Mouse (Mus musculus): ENCODE data around the gene Zfp341. TPM values are rescaled to one million over a fixed set of nuclear protein-coding genes. Genes with fewer than 3 reads are reported as not detected.

Gene Zfp341
- total RNA-seq (2021): 1 to 10 TPM; 3.0 to 3.4 TPM

- peak; percentile 87 to 89 for DNase-seq
- intact Hi-C loops (cut with DNase I): loop anchor here (2.0 kb wide), 2 partner anchors 63 to 197 kb away; partner anchors contain the start of gene Actl10
Observed at GRCm38 (mm10) chr2:154613118-154614115, at the start of gene Zfp341, which contains the start of gene 4930519P11Rik. Zfp341 (plus strand) TSS chr2:154613297. 4930519P11Rik (minus strand) TSS chr2:154613437.

GRCm38 (mm10) chr2:154563612-154564170 lies 49.4 kb upstream of the Zfp341 start:
- no peak for DNase-seq
- intact Hi-C loops (cut with DNase I): no loop called here

- no peak for DNase-seq
- intact Hi-C loops (cut with DNase I): no loop called here
Observed at GRCm38 (mm10) chr2:154565562-154565961, 47.5 kb upstream of the Zfp341 start.

GRCm38 (mm10) chr2:154566641-154567040 lies 46.5 kb upstream of the Zfp341 start:
- intact Hi-C loops (cut with DNase I): no loop called here
- DNase-seq: no peak

- DNase-seq: no peak
- intact Hi-C loops (cut with DNase I): no loop called here
Observed at GRCm38 (mm10) chr2:154567766-154568165, 45.3 kb upstream of the Zfp341 start.

- DNase-seq: peak in 1 of 2 experiments; percentile 42
- intact Hi-C loops (cut with DNase I): no loop called here
Observed at GRCm38 (mm10) chr2:154568329-154569070, 44.6 kb upstream of the Zfp341 start.

- intact Hi-C loops (cut with DNase I): no loop called here
- DNase-seq: peak; percentile 39 to 64
Observed at GRCm38 (mm10) chr2:154569071-154569748, 43.9 kb upstream of the Zfp341 start.

GRCm38 (mm10) chr2:154569836-154570286 lies 43.2 kb upstream of the Zfp341 start, which contains the start of gene E2f1:
E2f1 (minus strand) TSS chr2:154569892.
- DNase-seq: peak; percentile 90 to 91
- intact Hi-C loops (cut with DNase I): no loop called here

GRCm38 (mm10) chr2:154570666-154571065 lies 42.4 kb upstream of the Zfp341 start:
- no peak for DNase-seq
- intact Hi-C loops (cut with DNase I): no loop called here

- no peak for DNase-seq
- intact Hi-C loops (cut with DNase I): no loop called here
Observed at GRCm38 (mm10) chr2:154571266-154571665, 41.8 kb upstream of the Zfp341 start.

GRCm38 (mm10) chr2:154571976-154572375 lies 41.1 kb upstream of the Zfp341 start:
- intact Hi-C loops (cut with DNase I): no loop called here
- DNase-seq: no peak

GRCm38 (mm10) chr2:154572996-154573395 lies 40.1 kb upstream of the Zfp341 start:
- intact Hi-C loops (cut with DNase I): no loop called here
- no peak for DNase-seq

- DNase-seq: no peak
Observed at GRCm38 (mm10) chr2:154574271-154574670, 38.8 kb upstream of the Zfp341 start.

GRCm38 (mm10) chr2:154576876-154577743 lies 36.0 kb upstream of the Zfp341 start:
- intact Hi-C loops (cut with DNase I): no loop called here
- no peak for DNase-seq

More at GRCm38 (mm10) chr2:154574271-154574670, 38.8 kb upstream of the Zfp341 start:
- intact Hi-C loops (cut with DNase I): no loop called here

- no peak for DNase-seq
- intact Hi-C loops (cut with DNase I): no loop called here
Observed at GRCm38 (mm10) chr2:154577744-154578067, 35.4 kb upstream of the Zfp341 start.

GRCm38 (mm10) chr2:154580586-154580985 lies 32.5 kb upstream of the Zfp341 start:
- intact Hi-C loops (cut with DNase I): no loop called here
- DNase-seq: peak; percentile 32 to 46

GRCm38 (mm10) chr2:154581421-154581820 lies 31.7 kb upstream of the Zfp341 start:
- intact Hi-C loops (cut with DNase I): no loop called here
- DNase-seq: no peak

GRCm38 (mm10) chr2:154583906-154584872 lies 28.9 kb upstream of the Zfp341 start:
- DNase-seq: no peak

More at GRCm38 (mm10) chr2:154583906-154584872, 28.9 kb upstream of the Zfp341 start:
- intact Hi-C loops (cut with DNase I): no loop called here

Measured in heart, postnatal 36 days (tissue).